ENCODE assay signal across 24 mouse cellular contexts in the genomic region with DNA sequence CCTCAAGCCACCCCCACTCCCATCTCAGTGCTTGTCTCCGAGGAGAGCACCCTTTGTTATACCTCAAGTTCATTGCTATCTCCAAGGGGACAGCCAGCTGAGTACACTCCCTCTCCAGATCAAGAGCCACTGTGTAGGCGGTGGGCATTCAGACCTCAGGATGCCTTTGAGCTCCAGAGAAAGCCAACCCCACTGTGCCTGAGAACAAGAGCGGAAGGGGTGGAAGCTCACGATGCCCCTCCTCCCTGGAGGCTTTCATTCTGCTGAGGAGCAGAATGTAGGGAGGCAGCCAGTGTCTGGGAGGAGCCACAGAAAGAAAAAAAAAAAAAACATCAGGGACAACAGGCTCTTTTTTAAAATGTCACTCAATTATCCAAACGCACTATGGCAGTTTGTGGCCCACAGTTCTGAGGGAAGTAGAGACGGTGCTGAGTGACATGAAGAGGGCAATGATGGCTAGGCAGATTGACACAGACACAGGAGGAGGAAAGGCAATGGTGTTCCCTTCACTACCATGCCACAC.
DNase-seq lines count a peak whose midpoint lies in the region; ATAC-seq and TF ChIP-seq lines count a peak whose summit lies in the region.
"Had no signal": no experiment of that assay in that cellular context is flagged by ENCODE, and none has a peak within 500 bp of the region (broad histone marks: within the 10 kb centered on the region; RNA-seq: fewer than 3 reads in every experiment).

No protein-coding gene starts in this region.

- H3K9ac ChIP-seq in hindbrain, embryonic 16.5 days (ENCODE audit: low read depth, low read length): no peak overlapping the region
- no peak overlapping the region for H3K9ac ChIP-seq in hindbrain, embryonic 12.5 days
- H3K9ac ChIP-seq in midbrain, postnatal 0 days (replicated peaks; ENCODE audit: low read length, poor library complexity, severe bottlenecking): no peak overlapping the region
- no peak overlapping the region for H3K9ac ChIP-seq in midbrain, embryonic 14.5 days (replicated peaks; ENCODE audit: low read length)
- H3K9ac ChIP-seq: liver, embryonic 13.5 days; neural tube, embryonic 12.5 days had no signal

- 25% methylated on average over 6 of the region's 6 CpGs for WGBS in hindbrain, embryonic 16.5 days
- 33% methylated on average over 6 of the region's 6 CpGs for WGBS in hindbrain, embryonic 12.5 days
- 27% methylated on average over 6 of the region's 6 CpGs for WGBS in midbrain, postnatal 0 days
- WGBS in midbrain, embryonic 14.5 days: 23% methylated on average over 6 of the region's 6 CpGs

- H3K36me3 ChIP-seq in hindbrain, embryonic 16.5 days (ENCODE audit: control insufficient read depth, insufficient read depth, low read length): no peaks in the 10 kb centered on the region
- no peaks in the 10 kb centered on the region for H3K36me3 ChIP-seq in hindbrain, embryonic 12.5 days
- no peaks in the 10 kb centered on the region for H3K36me3 ChIP-seq in midbrain, postnatal 0 days (ENCODE audit: insufficient read depth, low read length)
- H3K36me3 ChIP-seq in midbrain, embryonic 14.5 days (ENCODE audit: control insufficient read depth, insufficient read depth, low read length): no peaks in the 10 kb centered on the region
- H3K36me3 ChIP-seq: embryonic facial prominence, embryonic 10.5 days; liver, embryonic 13.5 days; neural tube, embryonic 12.5 days had no signal

- peak; percentile 23 for DNase-seq in embryo, embryonic 10 days (ENCODE audit: low spot score)
- no peak for DNase-seq in embryo, embryonic 11 days
- no peak for DNase-seq in midbrain, postnatal 0 days (ENCODE audit: low spot score)
- DNase-seq in midbrain, embryonic 14.5 days: no peak
- peak; percentile 26 for DNase-seq in brain, adult 2 months (ENCODE audit: low read depth, low spot score)
- no peak for DNase-seq in left cerebral cortex, postnatal 36 days (ENCODE audit: low spot score in 2 of 2)
- DNase-seq: adrenal gland, adult 8-10 months; cerebellum, adult 9-10 months; gastrocnemius, postnatal 36 days; heart, postnatal 36 days; kidney, adult 9 months; kidney, postnatal 25 days; liver, embryonic 13.5 days; lung, adult 2 months; thymus, adult 18-20 months; thymus, postnatal 36 days had no signal

- no peaks in the 10 kb centered on the region for H3K9me3 ChIP-seq in hindbrain, embryonic 16.5 days (ENCODE audit: control insufficient read depth, low read length)
- no peaks in the 10 kb centered on the region for H3K9me3 ChIP-seq in hindbrain, embryonic 12.5 days (replicated peaks)
- no peaks in the 10 kb centered on the region for H3K9me3 ChIP-seq in midbrain, postnatal 0 days (ENCODE audit: low read length)
- no peaks in the 10 kb centered on the region for H3K9me3 ChIP-seq in midbrain, embryonic 14.5 days (ENCODE audit: control insufficient read depth, low read length)
- H3K9me3 ChIP-seq: embryonic facial prominence, embryonic 10.5 days; liver, embryonic 13.5 days; neural tube, embryonic 12.5 days had no signal

- TF ChIP-seq CTCF in midbrain, postnatal 0 days (IDR thresholded peaks at IDR 0.05): no peak

- ATAC-seq in hindbrain, embryonic 16.5 days: 0 out of 2 replicates have a peak, but pooled peaks have one; percentile 25
- no peak for ATAC-seq in hindbrain, embryonic 12.5 days (ENCODE audit: low FRiP score)
- peak; percentile 27; the same call in 1 of the 2 replicates for ATAC-seq in midbrain, postnatal 0 days (ENCODE audit: low FRiP score)
- no peak for ATAC-seq in midbrain, embryonic 14.5 days (ENCODE audit: low FRiP score, low TSS enrichment)
- ATAC-seq: activated CD4-positive, CD25-positive, alpha-beta regulatory T cell, adult 4 months; Patski had no signal

- no peaks in the 10 kb centered on the region for H3K27me3 ChIP-seq in hindbrain, embryonic 16.5 days (replicated peaks; ENCODE audit: control insufficient read depth, insufficient read depth, low read length)
- H3K27me3 ChIP-seq in hindbrain, embryonic 12.5 days: no peaks in the 10 kb centered on the region
- H3K27me3 ChIP-seq in midbrain, postnatal 0 days (ENCODE audit: insufficient read depth, low read length): no peaks in the 10 kb centered on the region
- H3K27me3 ChIP-seq in midbrain, embryonic 14.5 days (ENCODE audit: control insufficient read depth, insufficient read depth, low read length): no peaks in the 10 kb centered on the region
- H3K27me3 ChIP-seq: liver, embryonic 13.5 days; neural tube, embryonic 12.5 days; Patski had no signal

- intact Hi-C loops in left cerebral cortex, postnatal 36 days (cut with DNase I): no loop called here

- no peak overlapping the region for H3K4me3 ChIP-seq in hindbrain, embryonic 16.5 days (ENCODE audit: low read length)
- no peak overlapping the region for H3K4me3 ChIP-seq in hindbrain, embryonic 12.5 days
- no peak overlapping the region for H3K4me3 ChIP-seq in midbrain, postnatal 0 days (ENCODE audit: low read depth, low read length)
- no peak overlapping the region for H3K4me3 ChIP-seq in midbrain, embryonic 14.5 days (replicated peaks; ENCODE audit: low read depth, low read length)
- H3K4me3 ChIP-seq: embryonic facial prominence, embryonic 10.5 days; layer of hippocampus, adult 2 months; liver, embryonic 13.5 days; neural tube, embryonic 12.5 days had no signal

- H3K4me1 ChIP-seq in hindbrain, embryonic 16.5 days (ENCODE audit: control insufficient read depth, insufficient read depth, low read depth, low read length): peaks cover 2% of the 10 kb centered on the region; the same call in 1 of the 2 replicates
- 0 out of 2 replicates have a peak, but pooled peaks cover 1% of the 10 kb centered on the region for H3K4me1 ChIP-seq in hindbrain, embryonic 12.5 days
- H3K4me1 ChIP-seq in midbrain, postnatal 0 days (ENCODE audit: insufficient read depth, low read length): no peaks in the 10 kb centered on the region
- H3K4me1 ChIP-seq in midbrain, embryonic 14.5 days (ENCODE audit: control insufficient read depth, insufficient read depth, low read length): no peaks in the 10 kb centered on the region
- H3K4me1 ChIP-seq: neural tube, embryonic 12.5 days had no signal

- no peak overlapping the region for H3K4me2 ChIP-seq in hindbrain, embryonic 16.5 days (ENCODE audit: low read length)
- no peak overlapping the region for H3K4me2 ChIP-seq in hindbrain, embryonic 12.5 days (replicated peaks)
- H3K4me2 ChIP-seq in midbrain, postnatal 0 days (ENCODE audit: low read depth, low read length, poor library complexity, severe bottlenecking): no peak overlapping the region
- no peak overlapping the region for H3K4me2 ChIP-seq in midbrain, embryonic 14.5 days (ENCODE audit: low read length)
- H3K4me2 ChIP-seq: liver, embryonic 13.5 days; neural tube, embryonic 12.5 days had no signal

- no peak overlapping the region for H3K27ac ChIP-seq in hindbrain, embryonic 16.5 days (ENCODE audit: low read depth, low read length)
- no peak overlapping the region for H3K27ac ChIP-seq in hindbrain, embryonic 12.5 days
- H3K27ac ChIP-seq in midbrain, postnatal 0 days (ENCODE audit: low read depth, low read length): no peak overlapping the region
- H3K27ac ChIP-seq in midbrain, embryonic 14.5 days (replicated peaks; ENCODE audit: low read depth, low read length): no peak overlapping the region
- H3K27ac ChIP-seq: embryonic facial prominence, embryonic 10.5 days; layer of hippocampus, adult 2 months; liver, embryonic 13.5 days; macrophage; neural tube, embryonic 12.5 days had no signal

Comparison
In these comparisons a context has a peak if more than half of its experiments do, and no peak if none do; other contexts are left out.
1. DNase-seq: peak in embryo, embryonic 10 days (single experiment) and brain, adult 2 months (single experiment); none in embryo, embryonic 11 days (single experiment), midbrain, postnatal 0 days (single experiment), midbrain, embryonic 14.5 days (single experiment) and left cerebral cortex, postnatal 36 days (0 of 2).
2. ATAC-seq: peak in hindbrain, embryonic 16.5 days (single experiment) and midbrain, postnatal 0 days (single experiment); none in hindbrain, embryonic 12.5 days (single experiment) and midbrain, embryonic 14.5 days (single experiment).